Mouse (Mus musculus) intestine, embryonic 15.5 days (tissue): ENCODE data around the gene Usp47. TPM values are rescaled to one million over a fixed set of nuclear protein-coding genes. Genes with fewer than 3 reads are reported as not detected.

Experiments used
- ATAC-seq: fragments of 200-750 bp; cut with Nextera tagmentation; 2 replicates; pipeline ENCODE4 v1.8.0; 2017; ENCODE audit warnings: moderate TSS enrichment, moderate library complexity
- H3K27ac ChIP-seq: fragments of 300-500 bp; sonication (generic); 2 replicates; pipeline ENCODE4 v1.5.1; 2015; ENCODE audit warnings: mild to moderate bottlenecking, inconsistent platforms
- H3K27me3 ChIP-seq: fragments of 300-500 bp; sonication (generic); replicated peaks from 2 replicates; pipeline ENCODE4 v1.6.1; 2015; ENCODE audit warnings: inconsistent platforms
- H3K36me3 ChIP-seq: fragments of 300-500 bp; sonication (generic); 2 replicates; pipeline ENCODE4 v1.6.1; 2015; ENCODE audit warnings: inconsistent platforms
- H3K4me1 ChIP-seq: fragments of 300-500 bp; sonication (generic); replicated peaks from 2 replicates; pipeline ENCODE4 v1.6.1; 2015; ENCODE audit warnings: inconsistent platforms
- H3K4me2 ChIP-seq: fragments of 300-500 bp; sonication (generic); replicated peaks from 2 replicates; pipeline ENCODE4 v1.6.1; 2015; ENCODE audit warnings: mild to moderate bottlenecking, inconsistent platforms
- H3K4me3 ChIP-seq: fragments of 300-500 bp; sonication (generic); replicated peaks from 2 replicates; pipeline ENCODE4 v1.5.1; 2015; ENCODE audit warnings: inconsistent platforms
- H3K9ac ChIP-seq: fragments of 300-500 bp; sonication (generic); 2 replicates; pipeline ENCODE4 v1.6.1; 2015; ENCODE audit warnings: inconsistent platforms
- H3K9me3 ChIP-seq: fragments of 300-500 bp; sonication (generic); 2 replicates; pipeline ENCODE4 v1.6.1; 2016; ENCODE audit warnings: inconsistent platforms
- WGBS: fragments of 180-500 bp; shearing (Covaris S2); methylation state at CpG from one replicate; pipeline ENCODE4 v1.1.7; 2015; 5-methylcytosine and 5-hydroxymethylcytosine counted together
- polyA plus RNA-seq: library from polyadenylated mRNA; unstranded; fragments of >200 nt; fragmentation: Nextera tagmentation; extraction: Ambion mirVana; gene quantifications from 2 replicates; pipeline ENCODE4 v1.2.1, GENCODE M21; 2015

Gene Usp47
- polyA plus RNA-seq, 1 experiment from 2014 or later: 61.5 TPM

DNA sequence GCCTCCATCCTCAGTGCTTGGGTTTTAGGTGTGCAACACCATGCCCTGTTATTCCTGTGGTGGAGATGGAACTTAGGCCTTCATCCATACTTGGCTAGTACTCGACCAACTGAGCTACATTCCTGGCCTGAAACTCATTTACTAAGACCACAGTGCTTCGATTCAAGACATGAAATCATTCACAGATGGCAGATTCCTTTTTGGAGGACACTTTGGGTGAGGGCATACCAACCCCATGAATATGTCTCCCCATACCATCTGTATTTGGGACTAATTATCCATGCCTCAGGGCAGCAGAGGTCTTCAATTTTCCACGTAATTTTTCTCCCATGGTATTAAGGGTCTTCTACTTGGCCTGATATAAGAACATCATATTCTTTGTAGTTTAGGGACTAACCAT is 119.3 kb downstream of the Usp47 start:
- Histone ChIP-seq H3K9me3 (no peaks in the 10 kb centered on the region), H3K9ac (no peak overlapping the region)
- ATAC-seq: no peak

DNA sequence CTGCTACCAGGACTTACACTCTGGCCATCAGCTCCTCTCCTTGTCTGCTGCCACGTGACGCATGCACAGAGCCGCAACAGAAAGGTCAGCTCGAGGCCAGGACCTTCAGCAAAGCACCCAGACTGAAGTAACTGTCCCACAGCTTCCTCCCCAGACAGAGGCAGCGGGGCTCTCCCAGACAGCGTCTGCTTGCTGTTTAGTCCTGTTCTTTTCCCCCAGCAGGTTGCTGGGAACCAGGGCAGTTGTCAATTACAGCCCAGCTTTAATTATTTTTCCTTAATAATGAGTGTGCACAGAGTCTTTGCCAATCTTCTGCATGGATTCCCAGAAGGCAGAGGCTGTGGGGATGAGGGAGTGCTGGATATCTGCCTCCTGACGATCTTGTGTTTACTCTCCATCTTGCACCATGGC is 119.8 kb downstream of the Usp47 start:
- Histone ChIP-seq H3K4me2 (no peak overlapping the region), H3K9ac (no peak overlapping the region), H3K9me3 (no peaks in the 10 kb centered on the region), H3K27ac (no peak overlapping the region), H3K36me3 (no peaks in the 10 kb centered on the region), H3K27me3 (no peaks in the 10 kb centered on the region), H3K4me1 (0 out of 2 replicates have a peak, but pooled peaks cover 2% of the 10 kb centered on the region), H3K4me3 (no peak overlapping the region)
- no peak for ATAC-seq
- WGBS: 47% methylated on average over 7 of the region's 7 CpGs

More for the DNA sequence above, 119.3 kb downstream of the Usp47 start:
- 82% methylated on average over 3 of the region's 3 CpGs for WGBS
- no peak overlapping the region for H3K4me3 ChIP-seq
- H3K4me1 ChIP-seq: 0 out of 2 replicates have a peak, but pooled peaks cover 2% of the 10 kb centered on the region
- no peaks in the 10 kb centered on the region for H3K27me3 ChIP-seq
- H3K27ac ChIP-seq: no peak overlapping the region
- H3K4me2 ChIP-seq: no peak overlapping the region
- no peaks in the 10 kb centered on the region for H3K36me3 ChIP-seq

DNA sequence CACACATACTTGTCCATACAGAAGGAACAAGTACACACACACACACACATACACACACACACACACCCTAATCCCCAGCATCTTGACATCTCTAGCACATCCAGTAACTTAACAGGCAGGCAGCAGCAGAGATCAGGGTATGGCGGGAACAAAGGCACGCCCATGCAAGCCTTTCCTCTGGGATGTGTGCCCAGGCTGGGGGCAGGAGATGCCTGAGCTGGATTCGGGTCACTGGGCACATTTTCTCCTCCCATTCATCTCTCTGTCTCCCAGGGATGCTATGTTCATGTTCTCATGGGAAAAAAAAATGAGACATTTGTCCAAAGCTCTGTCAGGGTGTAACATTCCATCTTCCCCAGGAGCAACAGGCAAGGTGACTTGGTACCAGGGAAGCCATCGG is 120.7 kb downstream of the Usp47 start:
- 69% methylated on average over 4 of the region's 4 CpGs for WGBS

DNA sequence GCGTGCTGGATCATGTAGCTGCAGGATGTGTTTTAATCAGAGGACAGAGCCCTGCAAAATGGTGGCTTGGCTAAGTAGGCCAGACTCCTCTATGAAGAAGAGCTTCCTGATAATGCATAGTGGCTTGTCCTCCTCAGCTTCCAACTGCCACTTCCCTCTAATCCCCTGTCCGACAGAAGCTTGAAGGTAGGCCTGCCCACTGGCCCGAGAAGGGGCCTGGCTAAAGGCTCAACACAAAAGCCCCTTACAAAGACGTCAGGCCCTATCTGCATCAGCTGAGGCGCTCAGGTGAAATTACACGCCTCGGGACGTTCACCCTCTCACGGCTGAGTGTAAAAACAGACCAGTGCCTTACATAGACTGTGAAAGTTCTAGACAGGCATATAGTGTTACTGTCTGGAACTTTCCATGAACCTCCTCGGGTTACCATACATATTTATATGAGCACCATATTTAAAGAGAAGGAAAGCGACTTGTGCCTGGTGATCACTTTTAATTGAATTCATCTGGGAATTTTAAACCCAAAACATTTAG is 121.4 kb downstream of the Usp47 start:
- Histone ChIP-seq H3K4me1 (0 out of 2 replicates have a peak, but pooled peaks cover 2% of the 10 kb centered on the region), H3K27me3 (no peaks in the 10 kb centered on the region), H3K9me3 (no peaks in the 10 kb centered on the region), H3K9ac (no peak overlapping the region), H3K27ac (no peak overlapping the region), H3K4me2 (no peak overlapping the region), H3K36me3 (no peaks in the 10 kb centered on the region), H3K4me3 (no peak overlapping the region)
- ATAC-seq: no peak
- 77% methylated on average over 11 of the region's 11 CpGs for WGBS

More for the DNA sequence above, 120.7 kb downstream of the Usp47 start:
- H3K27ac ChIP-seq: no peak overlapping the region
- no peak overlapping the region for H3K4me2 ChIP-seq
- no peaks in the 10 kb centered on the region for H3K36me3 ChIP-seq
- no peak for ATAC-seq
- H3K9ac ChIP-seq: no peak overlapping the region
- H3K4me3 ChIP-seq: no peak overlapping the region
- 0 out of 2 replicates have a peak, but pooled peaks cover 2% of the 10 kb centered on the region for H3K4me1 ChIP-seq
- no peaks in the 10 kb centered on the region for H3K27me3 ChIP-seq
- H3K9me3 ChIP-seq: no peaks in the 10 kb centered on the region

DNA sequence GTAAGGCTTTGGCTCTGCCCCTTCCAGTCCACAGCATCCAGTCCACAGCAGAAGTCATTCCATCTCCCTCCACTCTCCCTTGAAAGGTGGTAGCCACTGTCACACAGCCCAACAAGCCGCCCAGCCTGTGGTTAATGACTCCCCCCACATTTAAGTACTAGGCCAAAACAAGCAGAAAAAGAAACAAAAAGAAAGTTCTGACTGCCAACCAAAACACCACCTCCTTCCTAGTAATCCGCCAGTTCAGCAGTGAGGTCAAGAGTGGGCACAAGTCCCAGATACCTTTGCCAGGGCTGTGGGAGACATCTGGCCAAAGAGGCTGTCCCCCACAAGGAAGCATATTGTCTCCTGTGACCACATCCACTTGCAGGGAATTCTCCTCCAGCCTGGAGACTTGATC is 124.7 kb downstream of the Usp47 start:
- no peak overlapping the region for H3K4me2 ChIP-seq
- H3K27ac ChIP-seq: no peak overlapping the region
- H3K36me3 ChIP-seq: no peaks in the 10 kb centered on the region
- no peak overlapping the region for H3K9ac ChIP-seq
- WGBS: 81% methylated on average over 2 of the region's 2 CpGs
- 0 out of 2 replicates have a peak, but pooled peaks cover 2% of the 10 kb centered on the region for H3K4me1 ChIP-seq
- H3K4me3 ChIP-seq: no peak overlapping the region
- H3K27me3 ChIP-seq: no peaks in the 10 kb centered on the region
- H3K9me3 ChIP-seq: no peaks in the 10 kb centered on the region
- no peak for ATAC-seq

DNA sequence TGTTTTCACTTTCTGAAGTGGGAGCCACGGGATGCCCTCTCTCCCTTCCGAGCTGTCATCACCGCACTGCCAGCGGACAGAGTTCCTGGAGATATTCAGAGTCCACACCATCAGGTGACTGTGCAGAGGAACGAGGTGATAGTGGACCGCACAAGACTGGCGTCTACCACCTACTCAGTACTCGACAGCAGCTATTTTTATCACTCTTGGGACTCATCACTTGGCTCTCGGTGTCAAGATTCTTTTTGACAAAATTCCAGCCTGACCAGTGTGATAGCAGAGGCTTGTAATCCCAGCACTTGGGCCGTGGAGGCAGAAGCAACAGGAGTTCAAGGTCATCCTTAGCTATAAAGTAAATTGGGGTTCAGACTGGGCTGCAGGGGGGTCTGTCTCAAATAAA is 125.8 kb downstream of the Usp47 start:
- Histone ChIP-seq H3K9ac (no peak overlapping the region), H3K27me3 (no peaks in the 10 kb centered on the region), H3K9me3 (no peaks in the 10 kb centered on the region), H3K4me1 (0 out of 2 replicates have a peak, but pooled peaks cover 3% of the 10 kb centered on the region), H3K4me3 (no peak overlapping the region), H3K4me2 (no peak overlapping the region), H3K36me3 (no peaks in the 10 kb centered on the region), H3K27ac (no peak overlapping the region)
- no peak for ATAC-seq
- WGBS: 86% methylated on average over 10 of the region's 10 CpGs

DNA sequence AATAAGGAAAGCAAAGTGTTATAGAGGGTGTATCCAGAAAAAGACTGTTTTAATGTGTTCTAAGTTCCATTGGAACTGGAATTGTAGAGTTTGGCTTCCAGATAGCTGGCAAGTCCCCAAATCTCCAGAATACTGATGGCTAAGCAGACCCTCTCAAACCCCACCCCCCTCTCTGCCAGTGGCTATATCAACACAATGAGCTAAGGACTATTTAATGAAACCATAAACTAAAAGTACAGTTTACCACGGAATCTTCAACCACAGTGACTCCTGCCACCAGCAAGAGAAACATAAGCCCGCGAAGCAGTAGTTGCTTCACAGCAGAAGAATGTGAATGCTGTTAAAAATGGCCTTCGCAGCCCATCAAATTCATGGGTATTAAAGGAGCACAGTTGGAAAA is 131.1 kb downstream of the Usp47 start:
- peaks cover 14% of the 10 kb centered on the region; the same call in 1 of the 2 replicates for H3K4me1 ChIP-seq
- H3K4me3 ChIP-seq: no peak overlapping the region
- H3K9ac ChIP-seq: no peak overlapping the region
- H3K27me3 ChIP-seq: no peaks in the 10 kb centered on the region
- H3K4me2 ChIP-seq: no peak overlapping the region
- no peaks in the 10 kb centered on the region for H3K9me3 ChIP-seq
- H3K27ac ChIP-seq: peak overlapping the region; percentile 68
- ATAC-seq: no peak
- WGBS: 52% methylated on average over 4 of the region's 4 CpGs
- H3K36me3 ChIP-seq: no peaks in the 10 kb centered on the region

DNA sequence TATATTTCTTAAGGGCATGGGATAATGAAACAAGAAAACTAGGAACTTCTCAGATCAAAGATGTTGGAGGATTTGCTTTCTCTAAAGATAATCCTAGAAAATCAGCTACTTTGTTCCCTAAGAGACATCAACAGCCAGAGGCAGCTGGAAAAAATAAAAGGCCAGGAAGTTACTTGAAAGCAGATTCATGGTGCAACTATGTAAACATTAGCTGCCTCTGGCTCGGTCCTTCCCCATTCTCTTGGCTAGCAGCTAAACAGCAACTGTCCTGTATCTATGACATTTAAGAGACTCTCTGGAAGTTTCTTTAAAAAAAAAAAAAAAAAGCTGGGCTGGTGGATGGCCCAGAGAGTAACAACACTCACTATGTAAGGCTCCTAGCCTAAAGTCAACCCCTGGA is 131.9 kb downstream of the Usp47 start:
- ATAC-seq: peak; percentile 18; the same call in 1 of the 2 replicates
- H3K27me3 ChIP-seq: no peaks in the 10 kb centered on the region
- H3K4me2 ChIP-seq: no peak overlapping the region
- WGBS: 6% methylated on average over 1 of the region's 1 CpGs
- no peaks in the 10 kb centered on the region for H3K36me3 ChIP-seq
- peaks cover 14% of the 10 kb centered on the region; the same call in 1 of the 2 replicates for H3K4me1 ChIP-seq
- H3K9me3 ChIP-seq: no peaks in the 10 kb centered on the region
- peak overlapping the region; percentile 68; the same call in 1 of the 2 replicates for H3K27ac ChIP-seq
- no peak overlapping the region for H3K9ac ChIP-seq
- H3K4me3 ChIP-seq: no peak overlapping the region

DNA sequence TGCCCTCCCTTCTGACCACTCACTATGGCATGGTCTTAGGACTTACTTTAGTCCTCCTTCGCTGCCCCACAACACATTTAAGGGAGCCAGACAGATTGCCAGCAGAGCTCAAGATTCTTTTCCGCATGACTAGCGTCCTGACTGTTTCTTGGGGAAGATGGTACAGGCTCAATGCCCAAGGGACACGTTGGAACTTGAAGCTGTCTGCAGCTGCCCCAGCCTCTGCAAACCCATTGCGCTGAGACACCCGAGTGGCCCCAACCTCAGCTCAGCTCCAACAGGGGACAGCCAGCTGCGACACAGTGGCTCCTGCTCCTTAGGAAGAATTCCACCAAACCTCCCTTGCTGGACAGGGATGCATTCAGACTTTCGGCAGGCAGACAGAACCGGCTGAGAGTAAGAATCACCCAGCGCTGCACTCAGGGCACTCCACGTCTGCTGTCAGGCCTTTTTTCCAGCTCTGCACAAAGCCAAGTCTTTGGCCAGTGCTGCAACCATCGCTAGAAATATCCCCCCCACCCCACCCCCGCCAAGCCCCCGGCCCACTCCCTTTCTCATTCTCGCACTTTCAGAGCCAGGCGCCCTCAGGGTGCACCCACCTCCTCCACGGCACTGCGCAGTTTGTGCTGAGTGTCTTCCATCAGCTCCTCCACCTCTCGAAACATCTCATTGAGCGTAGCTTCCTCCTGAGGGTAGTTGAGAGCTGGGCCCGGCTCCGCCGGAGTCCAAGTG is 134.4 kb downstream of the Usp47 start:
- Histone ChIP-seq H3K9ac (peak overlapping the region; percentile 51), H3K4me3 (peak overlapping the region; percentile 50), H3K4me2 (peak overlapping the region; percentile 73), H3K9me3 (no peaks in the 10 kb centered on the region), H3K27ac (peak overlapping the region; percentile 58), H3K27me3 (no peaks in the 10 kb centered on the region), H3K36me3 (no peaks in the 10 kb centered on the region), H3K4me1 (peaks cover 14% of the 10 kb centered on the region; the same call in 1 of the 2 replicates)
- peak; percentile 42; the same call in 1 of the 2 replicates for ATAC-seq
- WGBS: 15% methylated on average over 23 of the region's 23 CpGs

DNA sequence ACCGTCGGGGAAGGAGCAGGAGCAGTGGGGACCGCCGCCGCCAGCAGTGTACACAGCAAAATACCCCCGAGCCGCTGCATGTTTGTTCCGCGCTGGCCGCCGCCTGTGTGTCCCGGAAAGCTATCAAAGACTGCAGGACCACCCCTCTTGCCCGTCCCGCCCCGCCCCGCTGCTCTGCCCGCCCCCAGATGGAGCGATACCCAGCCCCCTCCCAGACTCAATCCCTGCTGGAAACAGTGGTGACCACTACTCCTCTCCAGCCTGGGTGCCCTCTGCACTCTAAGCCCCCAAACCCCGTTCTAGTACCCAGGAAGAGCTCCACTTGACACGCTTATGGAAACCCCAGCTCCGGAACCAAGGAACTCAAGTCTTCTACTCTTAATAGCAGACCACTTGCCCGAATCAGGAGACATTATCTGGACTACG is 135.0 kb downstream of the Usp47 start:
- 1% methylated on average over 23 of the region's 23 CpGs for WGBS
- Histone ChIP-seq H3K4me2 (peak overlapping the region; percentile 73), H3K9me3 (no peaks in the 10 kb centered on the region), H3K9ac (peak overlapping the region; percentile 51), H3K4me3 (peak overlapping the region; percentile 50), H3K36me3 (no peaks in the 10 kb centered on the region), H3K27me3 (no peaks in the 10 kb centered on the region), H3K4me1 (peaks cover 14% of the 10 kb centered on the region; the same call in 1 of the 2 replicates), H3K27ac (peak overlapping the region; percentile 58)
- ATAC-seq: peak; percentile 63

DNA sequence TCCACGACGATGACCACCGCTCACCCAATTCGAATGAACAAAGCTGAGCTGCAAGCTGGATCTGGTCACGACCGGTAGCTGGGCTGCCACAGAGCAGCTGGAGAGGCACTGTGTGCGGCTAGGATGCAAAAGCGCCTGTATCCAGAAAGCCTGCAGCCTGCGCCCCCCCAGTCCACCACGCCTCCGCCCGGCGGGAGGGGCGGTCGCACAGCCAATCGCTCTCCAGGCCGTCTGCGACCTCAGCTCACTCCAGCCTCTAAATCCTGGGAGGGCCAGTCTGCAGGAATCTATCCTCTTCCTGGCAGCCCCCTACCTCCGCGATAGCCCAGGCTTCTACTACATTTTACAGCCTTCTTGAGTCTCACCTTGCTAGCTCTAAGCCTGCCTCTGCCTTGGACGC is 135.6 kb downstream of the Usp47 start, which contains the start of gene Dkk3:
Gene Dkk3 (minus strand): TSS at position 116 of the 400 bp plus-strand sequence.
- Histone ChIP-seq H3K4me2 (peak within 1 kb of the TSS; percentile 73), H3K27me3 (no peaks in the 10 kb centered on the region), H3K27ac (peak within 1 kb of the TSS; percentile 58), H3K9me3 (no peaks in the 10 kb centered on the region), H3K9ac (peak within 1 kb of the TSS; percentile 51), H3K36me3 (no peaks in the 10 kb centered on the region), H3K4me3 (peak within 1 kb of the TSS; percentile 50), H3K4me1 (peaks cover 12% of the 10 kb centered on the region; the same call in 1 of the 2 replicates)
- 5% methylated on average over 21 of the region's 21 CpGs for WGBS
- peak; percentile 68 for ATAC-seq

DNA sequence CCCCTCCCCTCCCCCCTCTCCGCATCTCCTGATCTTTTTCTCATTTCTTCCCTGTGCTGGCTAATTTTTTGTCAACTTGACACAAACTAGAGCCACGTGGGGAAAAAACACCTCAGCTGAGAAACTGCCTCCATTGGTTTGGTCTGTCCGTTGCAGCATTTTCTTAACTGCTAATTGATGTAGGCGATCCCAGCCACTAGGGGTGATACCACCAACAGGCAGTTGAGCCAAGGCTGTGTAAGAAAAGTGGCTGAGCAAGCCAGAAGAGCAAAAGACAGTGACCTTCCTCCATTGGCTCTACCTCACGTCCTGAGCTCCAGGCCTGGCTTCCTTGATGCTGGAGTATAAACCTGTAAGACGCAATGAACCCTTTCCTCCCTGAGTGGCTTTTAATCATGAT is 136.5 kb downstream of the Usp47 start:
- H3K27me3 ChIP-seq: no peaks in the 10 kb centered on the region
- H3K4me1 ChIP-seq: peaks cover 11% of the 10 kb centered on the region; the same call in 1 of the 2 replicates
- ATAC-seq: no peak
- H3K9me3 ChIP-seq: no peaks in the 10 kb centered on the region
- WGBS: 45% methylated on average over 6 of the region's 6 CpGs
- no peak overlapping the region for H3K9ac ChIP-seq
- H3K4me2 ChIP-seq: no peak overlapping the region
- H3K36me3 ChIP-seq: no peaks in the 10 kb centered on the region
- H3K4me3 ChIP-seq: no peak overlapping the region
- H3K27ac ChIP-seq: no peak overlapping the region
